ENCODE assay signal across 8 mouse cellular contexts in genomic region chr13:20182239-20182825, GRCm38 (mm10).
A peak's percentile ranks its signal among the peaks of the same experiment; 100 is the strongest.
DNase-seq lines count a peak whose midpoint lies in the region; ATAC-seq and TF ChIP-seq lines count a peak whose summit lies in the region.

No protein-coding gene starts in this region.

- no peaks in the 10 kb centered on the region for H3K36me3 ChIP-seq in heart, embryonic 13.5 days

- no peak overlapping the region for H3K9ac ChIP-seq in heart, embryonic 13.5 days

- H3K9me3 ChIP-seq in heart, embryonic 13.5 days = no peaks in the 10 kb centered on the region

- peak; percentile 40 for DNase-seq in left cerebral cortex, postnatal 4 days
- no peak for DNase-seq in left cerebral cortex, adult 2 months (ENCODE audit: extremely low spot score in 1 of 2, low spot score in 2 of 2)
- DNase-seq in cerebellum, postnatal 14 days = peak; percentile 17 to 20
- peak; percentile 28 to 39 for DNase-seq in layer of hippocampus, postnatal 10 days (ENCODE audit: low spot score in 2 of 2)
- no peak for DNase-seq in B cell, adult 2 months
- DNase-seq in MN1 (ENCODE audit: low spot score) = no peak

- H3K27ac ChIP-seq in left cerebral cortex, adult 2 months = no peak overlapping the region
- peak overlapping the region; percentile 48 for H3K27ac ChIP-seq in heart, embryonic 13.5 days (replicated peaks)

- TF ChIP-seq CTCF in left cerebral cortex, adult 2 months (IDR thresholded peaks at IDR 0.05) = no peak

- no peak overlapping the region for H3K4me3 ChIP-seq in left cerebral cortex, adult 2 months
- H3K4me3 ChIP-seq in heart, embryonic 13.5 days = no peak overlapping the region

- no peaks in the 10 kb centered on the region for H3K27me3 ChIP-seq in heart, embryonic 13.5 days (replicated peaks)

- H3K4me1 ChIP-seq in heart, embryonic 13.5 days = peaks cover 34% of the 10 kb centered on the region

- H3K4me2 ChIP-seq in heart, embryonic 13.5 days = no peak overlapping the region

- WGBS in heart, embryonic 13.5 days = 76% methylated on average over 6 of the region's 6 CpGs

- intact Hi-C loops in left cerebral cortex, postnatal 4 days (cut with DNase I) = no loop called here
- intact Hi-C loops in left cerebral cortex, adult 2 months (cut with DNase I) = loop anchor here (5.0 kb wide), 1 partner anchor 145 kb away; no protein-coding TSS in a partner anchor

- no peak for ATAC-seq in heart, embryonic 13.5 days (ENCODE audit: extremely low read depth, insufficient number of reproducible peaks, low FRiP score, low TSS enrichment)
- ATAC-seq in CD4-positive, CD25-positive, alpha-beta regulatory T cell, adult 4 months = no peak

Comparison
In these comparisons a context has a peak if more than half of its experiments do, and no peak if none do; other contexts are left out.
1. DNase-seq: peak in left cerebral cortex, postnatal 4 days (single experiment), cerebellum, postnatal 14 days (2 of 2) and layer of hippocampus, postnatal 10 days (2 of 2); none in left cerebral cortex, adult 2 months (0 of 2), B cell, adult 2 months (0 of 2) and MN1 (single experiment).